Mouse (Mus musculus) CH12.LX (cell line): ENCODE results near the gene Cdc25a. TPM values are rescaled to one million over a fixed set of nuclear protein-coding genes. Genes with fewer than 3 reads are reported as not detected.

Experiments
- DNase-seq: peaks from one replicate; pipeline ENCODE4 v3.0.0-alpha.2; 2013; ENCODE audit errors: extremely low read depth
- H3K27ac ChIP-seq: 2 replicates; pipeline ENCODE4 v1.5.1; 2012; ENCODE audit warnings: low read depth, mild to moderate bottlenecking, control low read depth, moderate library complexity; ENCODE audit not compliant: insufficient read depth
- H3K27me3 ChIP-seq: replicated peaks from 2 replicates; pipeline ENCODE3; 2012; ENCODE audit warnings: inconsistent platforms
- H3K36me3 ChIP-seq, 2 experiments: replicated peaks in 1 of 2; 2 replicates each; pipeline versions ENCODE3 to v1.6.1; 2012; ENCODE audit warnings: inconsistent platforms in 1 of 2, low read length in 1 of 2, mild to moderate bottlenecking in 1 of 2, mixed read lengths in 1 of 2, moderate library complexity in 1 of 2; ENCODE audit not compliant: control insufficient read depth in 1 of 2, insufficient read depth in 1 of 2
- H3K4me1 ChIP-seq, 2 experiments: 2 replicates each; pipeline ENCODE4 v1.6.1; 2012; ENCODE audit warnings: inconsistent platforms in 1 of 2, moderate library complexity in 1 of 2; ENCODE audit not compliant: insufficient read depth in 2 of 2, control insufficient read depth in 1 of 2
- H3K4me2 ChIP-seq: 2 replicates; pipeline ENCODE4 v1.6.1; 2012; ENCODE audit warnings: low read depth, mild to moderate bottlenecking, control low read depth; ENCODE audit not compliant: poor library complexity, insufficient read depth, severe bottlenecking
- H3K4me3 ChIP-seq, 3 experiments: fragments of 150-350 bp in 1 of 3; sonication (generic) in 1 of 3; replicated peaks in 1 of 3; 2 replicates each; pipeline versions ENCODE3 to v1.5.1; 2011 to 2012; ENCODE audit warnings: low read depth in 2 of 3, low read length in 2 of 3, mild to moderate bottlenecking in 2 of 3, moderate library complexity in 2 of 3, control low read depth in 1 of 3, improper control_type of control experiment in 1 of 3, inconsistent platforms in 1 of 3, mixed read lengths in 1 of 3; ENCODE audit not compliant: poor library complexity in 1 of 3
- H3K79me2 ChIP-seq: replicated peaks from 2 replicates; pipeline ENCODE4 v1.6.1; 2012; ENCODE audit warnings: mild to moderate bottlenecking, moderate library complexity; ENCODE audit not compliant: control insufficient read depth, poor library complexity, insufficient read depth, severe bottlenecking; ENCODE audit errors: extremely low read depth
- H3K9ac ChIP-seq: 2 replicates; pipeline ENCODE4 v1.6.1; 2012; ENCODE audit warnings: low read depth, mild to moderate bottlenecking, control low read depth, moderate library complexity; ENCODE audit not compliant: insufficient read depth
- H3K9me3 ChIP-seq: replicated peaks from 2 replicates; pipeline ENCODE3; 2012; ENCODE audit warnings: low read length, inconsistent platforms, mixed read lengths
- BHLHE40 ChIP-seq: IDR thresholded peaks from 2 replicates; pipeline ENCODE4 v1.6.1; 2011; ENCODE audit warnings: mild to moderate bottlenecking, low read depth, low read length, improper control_type of control experiment
- CHD1 ChIP-seq: IDR thresholded peaks from 2 replicates; pipeline ENCODE4 v1.6.1; 2012; ENCODE audit warnings: low read depth, low read length, improper control_type of control experiment, inconsistent platforms
- CHD2 ChIP-seq: IDR thresholded peaks from 2 replicates; pipeline ENCODE4 v1.6.1; 2011; ENCODE audit warnings: low read length, improper control_type of control experiment
- CTCF ChIP-seq, 2 experiments: IDR thresholded peaks in 1 of 2; conservative IDR thresholded peaks in 1 of 2; 2 replicates each; pipeline ENCODE4 v1.5.1; 2011 to 2012; ENCODE audit warnings: low read depth in 2 of 2, low read length in 2 of 2, improper control_type of control experiment in 1 of 2, inconsistent platforms in 1 of 2, mild to moderate bottlenecking in 1 of 2, moderate library complexity in 1 of 2
- E2F4 ChIP-seq: IDR thresholded peaks from 2 replicates; pipeline ENCODE4 v1.6.1; 2011; ENCODE audit warnings: low read depth, low read length, improper control_type of control experiment; ENCODE audit not compliant: insufficient replicate concordance
- ELF1 ChIP-seq: IDR thresholded peaks from 2 replicates; pipeline ENCODE4 v1.6.1; 2014; ENCODE audit warnings: low read depth, mild to moderate bottlenecking, inconsistent platforms, low read length, improper control_type of control experiment
- HCFC1 ChIP-seq: IDR thresholded peaks from 2 replicates; pipeline ENCODE4 v1.6.1; 2012; ENCODE audit warnings: low read depth, mild to moderate bottlenecking, inconsistent platforms, low read length, improper control_type of control experiment
- IRF4 ChIP-seq: IDR thresholded peaks from 2 replicates; pipeline ENCODE4 v1.6.1; 2014; ENCODE audit warnings: low read depth, mild to moderate bottlenecking, inconsistent platforms, low read length, improper control_type of control experiment
- MAFK ChIP-seq: IDR thresholded peaks from 2 replicates; pipeline ENCODE4 v1.6.1; 2011; ENCODE audit warnings: low read length, improper control_type of control experiment; ENCODE audit not compliant: insufficient replicate concordance
- MAX ChIP-seq: IDR thresholded peaks from 2 replicates; pipeline ENCODE4 v1.6.1; 2011; ENCODE audit warnings: low read length, improper control_type of control experiment
- MXI1 ChIP-seq: IDR thresholded peaks from 2 replicates; pipeline ENCODE4 v1.6.1; 2011; ENCODE audit warnings: mild to moderate bottlenecking, low read depth, low read length, improper control_type of control experiment
- MYC ChIP-seq: IDR thresholded peaks from 2 replicates; pipeline ENCODE4 v1.6.1; 2011; ENCODE audit warnings: low read depth, mild to moderate bottlenecking, improper control_type of control experiment, low read length
- NELFE ChIP-seq: IDR thresholded peaks from 2 replicates; pipeline ENCODE4 v1.6.1; 2011; ENCODE audit warnings: low read depth, low read length, improper control_type of control experiment
- NRF1 ChIP-seq: IDR thresholded peaks from 2 replicates; pipeline ENCODE4 v1.6.1; 2014; ENCODE audit warnings: low read depth, mild to moderate bottlenecking, inconsistent platforms, low read length, improper control_type of control experiment, moderate library complexity
- POLR2A ChIP-seq: IDR thresholded peaks from 2 replicates; pipeline ENCODE4 v1.6.1; 2011; ENCODE audit warnings: low read depth, mild to moderate bottlenecking, improper control_type of control experiment, low read length
- POLR2AphosphoS2 ChIP-seq: IDR thresholded peaks from 2 replicates; pipeline ENCODE4 v1.6.1; 2011; ENCODE audit warnings: low read depth, low read length, improper control_type of control experiment
- RAD21 ChIP-seq: IDR thresholded peaks from 2 replicates; pipeline ENCODE4 v1.6.1; 2011; ENCODE audit warnings: low read depth, mild to moderate bottlenecking, low read length, improper control_type of control experiment, moderate library complexity
- RCOR1 ChIP-seq: conservative IDR thresholded peaks from 2 replicates; pipeline ENCODE4 v1.6.1; 2012; ENCODE audit warnings: low read depth, mild to moderate bottlenecking, inconsistent platforms, low read length, improper control_type of control experiment
- SIN3A ChIP-seq: IDR thresholded peaks from 2 replicates; pipeline ENCODE4 v1.6.1; 2012; ENCODE audit warnings: low read length, improper control_type of control experiment, inconsistent platforms
- SMC3 ChIP-seq: IDR thresholded peaks from 2 replicates; pipeline ENCODE4 v1.6.1; 2011; ENCODE audit warnings: low read depth, low read length, improper control_type of control experiment
- TBP ChIP-seq: conservative IDR thresholded peaks from 2 replicates; pipeline ENCODE4 v1.6.1; 2011; ENCODE audit warnings: low read depth, low read length, improper control_type of control experiment
- TCF12 ChIP-seq: IDR thresholded peaks from 2 replicates; pipeline ENCODE4 v1.6.1; 2014; ENCODE audit warnings: low read depth, mild to moderate bottlenecking, inconsistent platforms, low read length, improper control_type of control experiment
- UBTF ChIP-seq: IDR thresholded peaks from 2 replicates; pipeline ENCODE4 v1.6.1; 2012; ENCODE audit warnings: low read depth, mild to moderate bottlenecking, inconsistent platforms, low read length, improper control_type of control experiment, moderate library complexity
- USF2 ChIP-seq: conservative IDR thresholded peaks from 2 replicates; pipeline ENCODE4 v1.6.1; 2011; ENCODE audit warnings: low read depth, low read length, improper control_type of control experiment
- ZC3H11A ChIP-seq: IDR thresholded peaks from 2 replicates; pipeline ENCODE4 v1.6.1; 2012; ENCODE audit warnings: low read depth, mild to moderate bottlenecking, inconsistent platforms, low read length, improper control_type of control experiment
- ZKSCAN1 ChIP-seq: IDR thresholded peaks from 2 replicates; pipeline ENCODE4 v1.6.1; 2012; ENCODE audit warnings: low read depth, inconsistent platforms, low read length, improper control_type of control experiment, borderline replicate concordance
- ZNF384 ChIP-seq: IDR thresholded peaks from 2 replicates; pipeline ENCODE4 v1.6.1; 2012; ENCODE audit warnings: low read depth, low read length, improper control_type of control experiment, inconsistent platforms
- dilution Hi-C: fragments of 300-500 bp; cut with MboI; formaldehyde crosslinking; loops from 2 replicates; pipeline ENCODE4 v1.14.3; 2020; ENCODE audit warnings: low sequenced_read_pairs; ENCODE audit not compliant: extremely low pct_unique_long_range_greater_than_20kb, extremely low pct_ligation_motif_present
- in situ Hi-C: fragments of 300-500 bp; cut with MboI; formaldehyde crosslinking; loops from 3 replicates; pipeline ENCODE4 v1.14.3; 2019; ENCODE audit warnings: low sequenced_read_pairs, low pct_ligation_motif_present, low pct_unique_long_range_greater_than_20kb, mixed read lengths
- polyA plus RNA-seq: library from polyadenylated mRNA; unstranded; fragments of >175 nt; gene quantifications from 2 replicates; pipeline ENCODE4 v1.2.1, GENCODE M21; 2012; ENCODE audit warnings: low read depth; ENCODE audit not compliant: insufficient read length
- total RNA-seq, 2 experiments: library from RNA; depleted of rRNA; stranded (reverse); fragments of 300-350 nt in 1 of 2; fragments of >200 nt in 1 of 2; gene quantifications; 2 replicates each; pipeline ENCODE4 v1.2.3; 2012 to 2014

The Cdc25a gene
- total and polyA plus RNA-seq, 3 experiments = 32.4 to 74.9 (median 32.6) TPM

GRCm38 (mm10) chr9:109894413-109895090, 19.2 kb downstream of the Cdc25a start:
- Histone ChIP-seq H3K79me2 (no peaks in the 10 kb centered on the region), H3K4me2 (no peak overlapping the region), H3K27me3 (no peaks in the 10 kb centered on the region), H3K4me1 (0 out of 4 replicates have a peak, but pooled peaks cover 0 to 3% of the 10 kb centered on the region in 2 experiments), H3K9ac (no peak overlapping the region)
- in situ Hi-C loops (loop anchor here (5.0 to 10.0 kb wide), 3 partner anchors 48 to 390 kb away; no protein-coding TSS in a partner anchor), dilution Hi-C loops (no loop called here)
- DNase-seq = peak; percentile 74
- TF ChIP-seq MAX (no peak), ELF1 (no peak), TCF12 (no peak), NELFE (no peak), MAFK (no peak), CTCF (conservative IDR thresholded peaks at IDR 0.05 in 1 of 2, IDR thresholded peaks at IDR 0.05 in 1 of 2; ENCODE audit: low read depth in 2 of 2, low read length in 2 of 2) (peak in 1 of 2 experiments; percentile 77; a peak in 2 of 4 replicates), IRF4 (no peak), TBP (no peak), SMC3 (peak; percentile 59), POLR2A (no peak), E2F4 (no peak), ZKSCAN1 (no peak), RCOR1 (no peak), RAD21 (peak; percentile 77), UBTF (no peak), MXI1 (no peak)
- TF ChIP-seq, all 38 proteins: peak for 3
- Histone ChIP-seq H3K27ac (no peak overlapping the region), H3K36me3 (peaks cover 54 to 91% of the 10 kb centered on the region in 2 experiments), H3K4me3 (no peak overlapping the region), H3K9me3 (no peaks in the 10 kb centered on the region)

- no peak for TF ChIP-seq POLR2AphosphoS2
- no peak for TF ChIP-seq NRF1
- no peak for TF ChIP-seq MXI1
- no peak for TF ChIP-seq TCF12
- no peak for TF ChIP-seq SIN3A
- TF ChIP-seq ZC3H11A = no peak
- TF ChIP-seq NELFE = no peak
- no peak for TF ChIP-seq MYC
- TF ChIP-seq CHD1 = no peak
- TF ChIP-seq HCFC1 = no peak
- no peak for TF ChIP-seq ZNF384
- no peak for TF ChIP-seq ZKSCAN1
- no peak for TF ChIP-seq E2F4
- no peak for TF ChIP-seq RCOR1
- no peak for TF ChIP-seq BHLHE40
- TF ChIP-seq USF2 = no peak
- TF ChIP-seq SMC3 = no peak
- TF ChIP-seq MAFK = no peak
- TF ChIP-seq CHD2 = no peak
Observed at GRCm38 (mm10) chr9:109895593-109895992, 20.2 kb downstream of the Cdc25a start.

More at GRCm38 (mm10) chr9:109895593-109895992, 20.2 kb downstream of the Cdc25a start:
- in situ Hi-C loops = loop anchor here (5.0 to 10.0 kb wide), 2 partner anchors 47 to 389 kb away; no protein-coding TSS in a partner anchor
- Histone ChIP-seq H3K9me3 (no peaks in the 10 kb centered on the region), H3K27ac (no peak overlapping the region), H3K36me3 (peaks cover 46 to 91% of the 10 kb centered on the region in 2 experiments), H3K4me2 (no peak overlapping the region), H3K9ac (no peak overlapping the region), H3K79me2 (no peaks in the 10 kb centered on the region), H3K4me3 (no peak overlapping the region), H3K4me1 (0 out of 4 replicates have a peak, but pooled peaks cover 0 to 3% of the 10 kb centered on the region in 2 experiments), H3K27me3 (no peaks in the 10 kb centered on the region)
- DNase-seq = no peak
- dilution Hi-C loops = no loop called here
